Mouse (Mus musculus): ENCODE measurements at regions not wholly inside any gene's neighbourhood (a gene's known extent, or its start where the extent isn't known, plus 50 kb on each side); places are given as distances from the start of the nearest gene placed in this dataset.

DNA sequence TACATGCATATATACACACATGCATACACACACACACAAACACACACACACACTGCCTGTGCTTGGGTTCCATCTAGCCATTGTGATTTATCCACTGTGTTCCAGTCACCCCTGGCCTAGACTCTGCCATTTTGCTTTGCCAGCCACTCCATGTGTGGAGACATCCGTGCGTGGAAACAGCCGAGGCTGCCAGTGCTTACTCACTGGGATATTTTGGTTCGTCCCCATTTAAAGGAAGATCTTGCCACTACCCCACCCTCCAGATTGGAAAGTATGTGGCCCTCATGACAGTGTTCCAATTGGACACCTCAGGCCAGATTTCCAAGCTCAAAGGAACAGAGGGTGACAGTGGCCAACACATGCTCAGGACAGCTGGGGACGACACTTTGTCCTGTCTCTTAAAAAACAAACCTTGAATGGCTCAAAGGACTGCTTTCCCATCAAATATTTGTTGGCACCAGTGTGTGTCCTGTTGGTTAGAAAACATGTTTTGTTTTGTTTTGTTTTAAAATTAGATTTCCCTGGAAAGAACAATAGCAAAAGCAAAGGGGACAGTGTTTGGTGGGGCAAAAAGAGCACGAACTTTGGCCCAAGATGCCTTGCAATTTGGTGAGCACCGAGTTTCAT is 109.8 kb upstream of the Gli2 start:
- no peak for TF ChIP-seq CTCF (IDR thresholded peaks at IDR 0.05)
- H3K27me3 ChIP-seq, result no peaks in the 10 kb centered on the region
- DNase-seq (ENCODE audit: low read depth, low spot score) (no peak), ATAC-seq (no peak)
- POLR2A ChIA-PET, result no interaction called here
- in situ Hi-C loops (cut with MboI; ENCODE audit: low pct_unique_long_range_greater_than_20kb), result no loop called here
- CTCF ChIA-PET, result interaction anchor here (0.9 kb wide), 1 partner anchor 17 kb away, joined by 5 read pairs; no protein-coding TSS in a partner anchor

DNA sequence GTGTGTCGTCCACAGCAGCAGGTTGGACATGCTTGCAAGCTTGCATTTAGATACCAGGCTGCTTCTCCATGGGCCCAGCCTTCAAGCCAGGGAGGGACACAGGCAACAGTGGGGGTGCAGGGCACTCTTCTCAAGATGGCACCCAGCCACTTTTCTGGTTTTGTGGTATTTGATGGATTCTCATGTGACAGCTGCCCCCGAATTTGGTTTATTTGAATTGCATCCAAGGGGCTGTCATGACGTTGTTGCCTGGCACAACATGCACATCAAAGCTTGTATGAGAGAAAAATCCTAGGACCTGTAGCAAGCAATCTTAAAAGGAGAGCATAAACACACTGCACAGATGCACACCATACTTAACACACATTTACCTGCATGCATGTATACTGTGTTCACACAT is 108.3 kb upstream of the Gli2 start:
- no peak for ATAC-seq
- no peak for DNase-seq (ENCODE audit: low read depth, low spot score)
- no peak for TF ChIP-seq CTCF (IDR thresholded peaks at IDR 0.05)
- ChIA-PET POLR2A (no interaction called here), CTCF (interaction anchor here (0.9 kb wide), 1 partner anchor 65 kb away, joined by 3 read pairs; no protein-coding TSS in a partner anchor)
- in situ Hi-C loops (cut with MboI; ENCODE audit: low pct_unique_long_range_greater_than_20kb), result no loop called here
- no peaks in the 10 kb centered on the region for H3K27me3 ChIP-seq

DNA sequence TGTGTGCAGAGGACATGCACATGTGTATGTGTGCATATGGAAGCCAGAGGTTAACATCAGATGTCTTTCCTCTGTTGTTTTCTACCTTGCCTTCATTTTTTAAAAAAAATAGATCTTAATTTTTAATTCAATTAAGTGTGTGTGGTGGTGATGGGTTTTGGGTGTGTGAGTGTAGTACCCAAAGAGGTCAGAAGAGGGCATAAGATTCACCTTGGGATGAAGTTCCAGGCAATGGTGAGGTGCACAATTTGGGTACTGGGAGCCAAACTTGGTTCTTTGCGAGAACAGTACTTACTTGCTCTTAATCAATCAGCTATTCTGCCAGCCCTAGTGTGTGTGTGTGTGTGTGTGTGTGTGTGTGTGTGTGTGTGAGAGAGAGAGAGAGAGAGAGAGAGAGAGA is 106.9 kb upstream of the Gli2 start:
- ChIA-PET POLR2A (no interaction called here), CTCF (interaction anchor here (1.0 to 1.3 kb wide), 2 partner anchors 8 to 36 kb away, joined by 3 read pairs; no protein-coding TSS in a partner anchor)
- no peaks in the 10 kb centered on the region for H3K27me3 ChIP-seq
- TF ChIP-seq CTCF (IDR thresholded peaks at IDR 0.05), result no peak
- no peak for DNase-seq (ENCODE audit: low read depth, low spot score)
- ATAC-seq, result no peak
- in situ Hi-C loops (cut with MboI; ENCODE audit: low pct_unique_long_range_greater_than_20kb), result no loop called here

DNA sequence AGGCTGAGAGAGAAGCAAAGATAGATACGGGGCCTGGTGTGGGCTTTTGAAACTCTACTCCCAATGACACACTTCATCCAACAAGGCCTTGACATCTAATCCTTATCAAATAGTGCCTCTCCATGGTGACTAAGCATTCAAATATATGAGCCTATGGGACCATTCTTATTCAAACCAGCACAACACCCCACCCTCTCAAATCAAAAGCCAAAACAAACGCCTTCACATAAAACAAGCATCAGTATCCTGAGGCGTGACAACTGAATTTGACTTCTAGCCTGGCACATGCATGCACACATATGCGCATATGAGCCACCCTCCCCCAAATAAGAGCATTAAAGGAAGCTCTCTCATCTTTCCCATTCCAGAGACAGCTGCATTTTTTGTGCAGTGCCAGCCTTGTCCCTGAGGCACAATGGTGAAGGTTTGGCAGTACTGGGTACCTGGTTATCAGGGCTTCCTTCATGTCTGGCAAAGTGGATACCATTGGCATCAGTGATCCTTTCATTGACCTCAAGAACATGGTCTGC is 103.8 kb upstream of the Gli2 start:
- CTCF ChIA-PET, result no interaction called here
- no peaks in the 10 kb centered on the region for H3K27me3 ChIP-seq
- POLR2A ChIA-PET, result no interaction called here
- no peak for ATAC-seq
- no peak for DNase-seq (ENCODE audit: low read depth, low spot score)
- in situ Hi-C loops (cut with MboI; ENCODE audit: low pct_unique_long_range_greater_than_20kb), result no loop called here
- TF ChIP-seq CTCF (IDR thresholded peaks at IDR 0.05), result no peak

DNA sequence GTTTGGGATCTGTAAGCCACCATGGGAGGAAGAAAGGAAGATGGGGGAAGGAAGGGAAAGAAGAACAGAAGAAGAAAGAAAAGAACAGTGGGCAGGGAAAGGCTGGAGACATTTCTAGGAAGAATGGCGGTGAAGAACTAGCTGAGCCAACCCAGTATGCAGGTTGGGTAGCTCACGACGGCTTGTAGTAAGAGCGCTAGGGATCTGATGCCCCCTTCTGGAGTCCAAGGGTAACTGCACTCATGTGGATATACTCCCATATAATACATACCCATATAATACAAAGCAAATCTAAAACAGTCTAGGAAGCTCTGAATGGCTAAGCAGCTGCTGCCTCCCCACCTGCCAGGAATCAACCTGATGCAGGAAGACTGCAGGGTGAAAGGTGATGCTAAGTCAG is 100.2 kb upstream of the Gli2 start:
- ATAC-seq, result no peak
- in situ Hi-C loops (cut with MboI; ENCODE audit: low pct_unique_long_range_greater_than_20kb), result no loop called here

DNA sequence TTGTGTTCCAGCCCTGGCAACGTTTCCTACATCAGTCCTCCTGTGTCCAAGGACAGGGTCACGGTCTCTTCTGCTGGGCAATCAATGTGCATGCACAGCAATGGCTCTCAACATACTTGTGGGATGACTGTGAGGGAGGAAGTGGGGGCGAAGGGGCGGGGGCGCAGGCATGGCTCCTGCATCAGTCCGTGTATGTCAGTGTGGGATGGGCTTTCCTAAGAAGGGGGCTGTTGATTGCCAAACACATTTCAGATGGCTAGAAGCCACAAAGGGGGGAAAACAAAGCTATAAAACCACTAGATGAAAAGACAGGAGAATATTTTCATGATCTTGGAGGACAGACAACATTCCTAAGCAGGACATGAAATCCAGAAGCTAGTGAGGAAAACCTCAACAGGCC is 99.4 kb upstream of the Gli2 start:
- DNase-seq (ENCODE audit: low read depth, low spot score), result no peak
- in situ Hi-C loops (cut with MboI; ENCODE audit: low pct_unique_long_range_greater_than_20kb), result no loop called here

More for the DNA sequence above, 100.2 kb upstream of the Gli2 start:
- no peaks in the 10 kb centered on the region for H3K27me3 ChIP-seq
- ChIA-PET CTCF (interaction anchor here (1.3 to 1.4 kb wide), 3 partner anchors 8 to 65 kb away, joined by 3 to 4 read pairs (median 3); no protein-coding TSS in a partner anchor), POLR2A (interaction anchor here (1.3 kb wide), 1 partner anchor 251 kb away, joined by 4 read pairs; no protein-coding TSS in a partner anchor)
- peak; percentile 46 for TF ChIP-seq CTCF (IDR thresholded peaks at IDR 0.05)
- DNase-seq (ENCODE audit: low read depth, low spot score), result no peak

DNA sequence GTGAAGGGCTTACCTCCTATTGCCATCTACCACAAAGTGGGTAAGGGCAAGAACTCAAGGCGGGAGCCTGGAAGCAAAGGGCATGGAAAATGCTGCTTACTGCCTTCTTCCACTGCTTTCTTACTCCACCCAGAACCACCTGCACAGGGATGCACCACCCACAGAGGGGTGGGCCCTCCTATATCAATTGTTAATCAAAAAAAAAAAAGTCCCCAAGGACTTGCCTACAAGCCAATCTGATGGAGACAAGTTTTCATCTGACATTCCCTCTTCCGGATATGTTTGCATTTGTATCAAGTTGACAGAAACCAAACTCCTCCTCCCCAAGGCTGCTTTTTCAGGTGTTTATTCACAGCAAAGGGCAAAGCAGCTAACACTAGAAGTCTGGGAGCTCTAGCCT is 94.1 kb upstream of the Gli2 start:
- in situ Hi-C loops (cut with MboI; ENCODE audit: low pct_unique_long_range_greater_than_20kb), result no loop called here
- no peaks in the 10 kb centered on the region for H3K27me3 ChIP-seq
- DNase-seq (ENCODE audit: low read depth, low spot score) (no peak), ATAC-seq (no peak)
- POLR2A ChIA-PET, result interaction anchor here (0.6 to 1.6 kb wide), 3 partner anchors 11 to 513 kb away, joined by 4 to 8 read pairs (median 7); no protein-coding TSS in a partner anchor
- CTCF ChIA-PET, result interaction anchor here (1.1 kb wide), 1 partner anchor 15 kb away, joined by 3 read pairs; no protein-coding TSS in a partner anchor
- no peak for TF ChIP-seq CTCF (IDR thresholded peaks at IDR 0.05)

More for the DNA sequence above, 99.4 kb upstream of the Gli2 start:
- peak; percentile 45 for ATAC-seq
- ChIA-PET CTCF (interaction anchor here (1.3 to 1.4 kb wide), 3 partner anchors 8 to 66 kb away, joined by 3 to 4 read pairs (median 3); no protein-coding TSS in a partner anchor), POLR2A (interaction anchor here (0.6 to 1.3 kb wide), 3 partner anchors 57 to 509 kb away, joined by 4 to 5 read pairs (median 4); no protein-coding TSS in a partner anchor)
- H3K27me3 ChIP-seq, result no peaks in the 10 kb centered on the region
- no peak for TF ChIP-seq CTCF (IDR thresholded peaks at IDR 0.05)

DNA sequence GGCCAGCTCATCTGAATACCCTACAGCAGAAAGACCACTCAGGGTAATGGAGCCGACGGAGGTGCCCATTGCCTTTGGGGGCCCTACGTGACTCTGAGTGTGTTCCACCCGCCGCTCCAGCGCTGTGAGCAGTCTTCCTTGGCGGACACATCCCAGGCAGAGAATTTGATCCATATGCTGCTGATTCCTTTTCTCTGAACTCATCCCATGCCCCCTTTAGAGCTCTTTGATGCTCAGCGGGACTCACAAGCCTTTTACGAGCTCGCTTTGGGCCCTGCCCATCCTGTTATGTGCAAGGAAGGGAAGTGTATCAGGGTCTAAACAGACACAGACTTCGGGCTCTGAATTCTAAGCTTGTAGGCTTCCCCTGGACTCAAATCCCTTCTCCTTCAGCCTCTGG is 90.4 kb upstream of the Gli2 start:
- ATAC-seq (no peak), DNase-seq (ENCODE audit: low read depth, low spot score) (no peak)
- ChIA-PET CTCF (no interaction called here), POLR2A (no interaction called here)
- TF ChIP-seq CTCF (IDR thresholded peaks at IDR 0.05), result no peak
- in situ Hi-C loops (cut with MboI; ENCODE audit: low pct_unique_long_range_greater_than_20kb), result no loop called here
- H3K27me3 ChIP-seq, result no peaks in the 10 kb centered on the region

DNA sequence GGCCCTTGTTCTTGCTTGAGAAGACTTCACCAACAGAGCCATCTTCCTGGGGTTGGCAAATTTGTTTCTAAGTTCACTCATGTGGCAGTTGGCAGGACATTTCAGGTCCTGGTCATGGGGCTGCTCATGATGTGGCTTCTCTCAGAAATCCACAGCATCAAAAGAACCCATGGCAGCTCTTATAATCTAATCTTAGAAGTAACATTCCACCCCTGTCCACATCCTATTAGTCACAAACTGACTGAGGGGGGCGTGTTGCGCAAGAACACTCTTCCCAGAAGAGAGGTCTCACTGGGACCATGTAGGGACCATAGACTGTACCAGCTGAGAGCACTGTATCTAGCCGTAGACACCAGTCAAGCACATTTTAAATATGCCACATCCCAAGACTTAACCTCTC is 75.6 kb upstream of the Gli2 start:
- no peak for TF ChIP-seq CTCF (IDR thresholded peaks at IDR 0.05)
- CTCF ChIA-PET, result no interaction called here

DNA sequence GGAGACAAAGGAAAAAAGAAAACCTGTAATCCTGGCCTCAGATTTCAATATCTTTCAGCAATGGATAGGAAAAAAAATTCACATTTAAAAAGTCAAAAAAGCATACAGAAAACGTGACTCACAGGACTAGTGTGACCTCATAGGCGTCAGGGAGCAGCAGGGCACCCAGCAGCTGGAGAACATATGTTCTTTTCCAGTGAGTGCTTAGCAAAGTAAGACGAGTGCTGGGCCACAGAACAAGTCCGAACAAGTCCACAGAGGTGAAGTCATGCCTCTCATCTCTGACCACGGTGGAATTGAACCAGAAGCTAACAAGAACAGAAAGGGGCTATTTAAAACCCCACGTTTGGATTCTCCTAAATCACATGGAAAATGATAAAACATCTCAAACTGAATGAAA is 72.1 kb upstream of the Gli2 start:
- POLR2A ChIA-PET, result no interaction called here
- no peak for ATAC-seq
- no peak for TF ChIP-seq CTCF (IDR thresholded peaks at IDR 0.05)
- CTCF ChIA-PET, result interaction anchor here (1.0 kb wide), 1 partner anchor 22 kb away, joined by 3 read pairs; no protein-coding TSS in a partner anchor
- no peaks in the 10 kb centered on the region for H3K27me3 ChIP-seq
- in situ Hi-C loops (cut with MboI; ENCODE audit: low pct_unique_long_range_greater_than_20kb), result no loop called here
- no peak for DNase-seq (ENCODE audit: low read depth, low spot score)

More for the DNA sequence above, 75.6 kb upstream of the Gli2 start:
- POLR2A ChIA-PET, result no interaction called here
- no peak for DNase-seq (ENCODE audit: low read depth, low spot score)
- no peak for ATAC-seq
- in situ Hi-C loops (cut with MboI; ENCODE audit: low pct_unique_long_range_greater_than_20kb), result no loop called here
- H3K27me3 ChIP-seq, result no peaks in the 10 kb centered on the region

DNA sequence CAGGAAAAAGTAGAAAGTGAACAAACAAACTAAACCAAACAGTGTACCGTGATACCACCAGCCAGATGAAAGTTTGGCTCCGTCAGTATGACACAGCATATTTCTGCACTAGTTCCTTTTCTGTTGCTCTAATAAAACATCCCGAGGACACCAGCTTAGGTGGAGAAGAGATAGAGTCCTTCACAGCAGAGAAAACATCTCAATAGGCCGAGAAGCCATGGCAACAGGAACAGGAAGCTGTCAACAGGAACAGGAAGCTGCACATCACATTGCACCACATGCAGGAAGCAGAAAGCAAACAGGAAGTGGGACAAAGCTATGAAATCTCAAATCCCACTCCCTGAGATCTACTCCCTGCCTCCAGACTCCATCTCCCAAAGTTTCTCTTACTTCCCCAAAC is 71.4 kb upstream of the Gli2 start:
- in situ Hi-C loops (cut with MboI; ENCODE audit: low pct_unique_long_range_greater_than_20kb), result no loop called here
- DNase-seq (ENCODE audit: low read depth, low spot score) (no peak), ATAC-seq (no peak)
- H3K27me3 ChIP-seq, result no peaks in the 10 kb centered on the region
- ChIA-PET POLR2A (no interaction called here), CTCF (interaction anchor here (1.0 kb wide), 1 partner anchor 21 kb away, joined by 3 read pairs; no protein-coding TSS in a partner anchor)
- TF ChIP-seq CTCF (IDR thresholded peaks at IDR 0.05), result no peak
